Mouse (Mus musculus): ENCODE data around the gene Rpl32. TPM values are rescaled to one million over a fixed set of nuclear protein-coding genes. Genes with fewer than 3 reads are reported as not detected.

The Rpl32 gene
- total RNA-seq, 2 experiments from 2014 or later: 2,972 to 3,683 TPM

- no peak for ATAC-seq (ENCODE audit: poor library complexity, severe bottlenecking)
Observed at GRCm38 (mm10) chr6:115770059-115770670, 38.4 kb downstream of the Rpl32 start.

GRCm38 (mm10) chr6:115768207-115768606, 40.3 kb downstream of the Rpl32 start:
- ATAC-seq (ENCODE audit: poor library complexity, severe bottlenecking): no peak

GRCm38 (mm10) chr6:115767357-115767756, 41.2 kb downstream of the Rpl32 start:
- peak; percentile 92 for ATAC-seq (ENCODE audit: poor library complexity, severe bottlenecking)

- no peak for ATAC-seq (ENCODE audit: poor library complexity, severe bottlenecking)
Observed at GRCm38 (mm10) chr6:115764179-115764578, 44.4 kb downstream of the Rpl32 start.

GRCm38 (mm10) chr6:115761995-115762756, 46.4 kb downstream of the Rpl32 start, which contains the start of gene Tmem40:
Gene Tmem40, minus strand, starts transcription at chr6:115762410.
- 0 out of 2 replicates have a peak, but pooled peaks have one; percentile 2 for ATAC-seq (ENCODE audit: poor library complexity, severe bottlenecking)

GRCm38 (mm10) chr6:115760982-115761381, 47.6 kb downstream of the Rpl32 start:
- no peak for ATAC-seq (ENCODE audit: poor library complexity, severe bottlenecking)

- ATAC-seq (ENCODE audit: poor library complexity, severe bottlenecking): peak; percentile 16
Observed at GRCm38 (mm10) chr6:115760137-115760536, 48.4 kb downstream of the Rpl32 start.

- peak; percentile 69 for ATAC-seq (ENCODE audit: poor library complexity, severe bottlenecking)
Observed at GRCm38 (mm10) chr6:115759461-115759860, 49.1 kb downstream of the Rpl32 start.

- peak; percentile 73 for ATAC-seq (ENCODE audit: poor library complexity, severe bottlenecking)
Observed at GRCm38 (mm10) chr6:115758981-115759435, 49.5 kb downstream of the Rpl32 start.

- ATAC-seq (ENCODE audit: poor library complexity, severe bottlenecking): no peak
Observed at GRCm38 (mm10) chr6:115755536-115755935, 53.0 kb downstream of the Rpl32 start.

Other genes starting within 250 kb of the Rpl32 start
- gene Mkrn2os, start 216.2 kb downstream of the Rpl32 start, total RNA-seq (2015): not detected in 2 replicates
- not detected in 2 replicates for gene Mkrn2os, start 216.2 kb downstream of the Rpl32 start, total RNA-seq (2017)
- gene Mkrn2, start 206.8 kb downstream of the Rpl32 start, total RNA-seq (2015): 5.4 and 8.7 TPM in 2 replicates
- gene Mkrn2, start 206.8 kb downstream of the Rpl32 start, total RNA-seq (2017): 22.7 and 22.8 TPM in 2 replicates
- 140 and 149 TPM in 2 replicates for gene Raf1, start 132.1 kb downstream of the Rpl32 start, total RNA-seq (2015)
- 84.8 and 108 TPM in 2 replicates for gene Raf1, start 132.1 kb downstream of the Rpl32 start, total RNA-seq (2017)
- 7.7 and 12.4 TPM in 2 replicates for gene Tmem40, start 46.3 kb downstream of the Rpl32 start, total RNA-seq (2015)
- gene Tmem40, start 46.3 kb downstream of the Rpl32 start, total RNA-seq (2017): 7.7 and 15.2 TPM in 2 replicates
- 0.34 and 0.38 TPM in 2 replicates for gene Cand2, start 34.2 kb downstream of the Rpl32 start, total RNA-seq (2015)
- gene Cand2, start 34.2 kb downstream of the Rpl32 start, total RNA-seq (2017): 0.07 and 0.24 TPM in 2 replicates
- gene Efcab12, start 29.7 kb upstream of the Rpl32 start, total RNA-seq (2015): 0.09 TPM in 1 of 2 replicates, not detected in the other
- not detected in 2 replicates for gene Efcab12, start 29.7 kb upstream of the Rpl32 start, total RNA-seq (2017)
- 9.1 and 10.9 TPM in 2 replicates for gene Mbd4, start 44.6 kb upstream of the Rpl32 start, total RNA-seq (2015)
- gene Mbd4, start 44.6 kb upstream of the Rpl32 start, total RNA-seq (2017): 19.9 and 21.3 TPM in 2 replicates
- gene Ift122, start 44.7 kb upstream of the Rpl32 start, total RNA-seq (2015): 1.1 and 3.3 TPM in 2 replicates
- gene Ift122, start 44.7 kb upstream of the Rpl32 start, total RNA-seq (2017): 2.8 and 4.8 TPM in 2 replicates
- 0.41 TPM in 1 of 2 replicates, not detected in the other for gene Rho, start 123.0 kb upstream of the Rpl32 start, total RNA-seq (2015)
- 0.04 TPM in 1 of 2 replicates, not detected in the other for gene Rho, start 123.0 kb upstream of the Rpl32 start, total RNA-seq (2017)
- gene H1foo, start 136.2 kb upstream of the Rpl32 start, total RNA-seq (2015): not detected in 2 replicates
- gene H1foo, start 136.2 kb upstream of the Rpl32 start, total RNA-seq (2017): not detected in 2 replicates
- 151 and 156 TPM in 2 replicates for gene Plxnd1, start 186.3 kb upstream of the Rpl32 start, total RNA-seq (2015)
- gene Plxnd1, start 186.3 kb upstream of the Rpl32 start, total RNA-seq (2017): 88.0 and 90.9 TPM in 2 replicates

Measured in megakaryocyte, adult 5-6 weeks (primary cell).